Mouse (Mus musculus): ENCODE results near the gene Slc1a5.

DNA sequence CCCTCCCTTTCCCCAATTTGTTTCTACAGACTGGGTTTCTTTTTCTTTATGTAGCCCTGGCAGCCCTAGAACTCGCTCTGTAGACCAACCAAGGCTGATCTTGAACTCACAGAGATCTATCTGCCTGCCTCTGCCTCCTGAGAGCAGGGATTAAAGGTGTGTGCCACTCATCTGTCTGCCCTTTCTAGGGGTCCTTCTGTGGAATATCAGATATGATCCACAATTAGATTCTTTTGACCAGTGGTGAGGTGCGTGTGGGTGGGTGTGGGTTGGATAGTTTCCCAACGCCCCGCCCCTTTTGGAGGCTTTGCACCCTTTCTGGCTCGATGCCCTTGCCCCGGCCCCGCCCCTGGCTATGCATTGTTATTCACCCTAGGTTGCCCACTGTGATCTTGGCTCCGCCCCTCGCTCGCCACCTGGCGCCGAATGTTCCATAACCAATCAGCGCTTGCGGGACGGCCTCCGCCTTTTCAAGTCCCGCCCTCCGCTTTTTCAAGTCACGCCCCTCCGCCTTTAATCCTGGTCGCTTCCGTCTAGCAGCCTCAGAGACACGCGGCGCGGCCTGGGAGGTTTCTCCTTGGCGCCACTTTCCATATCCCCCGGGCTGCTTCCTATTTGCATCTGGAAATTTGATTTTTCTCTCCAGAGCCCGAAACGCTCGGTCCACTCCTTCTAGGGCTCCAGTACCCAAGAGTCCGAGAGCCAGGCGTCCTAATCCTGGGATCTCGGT, at the start of gene Slc1a5:
- TF ChIP-seq GATA1 (IDR thresholded peaks at IDR 0.05; ENCODE audit: low read length) (no peak), TAL1 (IDR thresholded peaks at IDR 0.05; ENCODE audit: low read length) (no peak)
